Mouse (Mus musculus): ENCODE data around the gene Ercc8. TPM values are rescaled to one million over a fixed set of nuclear protein-coding genes. Genes with fewer than 3 reads are reported as not detected.

The Ercc8 gene
- polyA plus RNA-seq, 1 experiment from 2014 or later: 19.6 TPM

- Histone ChIP-seq H3K36me3 (ENCODE audit: control insufficient read depth, insufficient read depth, low read length) (peaks cover 2% of the 10 kb centered on the region; the same call in 1 of the 2 replicates), H3K27me3 (replicated peaks; ENCODE audit: control insufficient read depth, insufficient read depth, low read length) (no peaks in the 10 kb centered on the region), H3K9me3 (ENCODE audit: control insufficient read depth, low read length) (no peaks in the 10 kb centered on the region), H3K4me1 (replicated peaks; ENCODE audit: control insufficient read depth, insufficient read depth, low read length) (peaks cover 2% of the 10 kb centered on the region), H3K4me2 (no peak overlapping the region), H3K9ac (ENCODE audit: low read depth, low read length) (no peak overlapping the region), H3K4me3 (ENCODE audit: low read depth, low read length) (no peak overlapping the region), H3K27ac (ENCODE audit: low read depth, low read length) (no peak overlapping the region)
- WGBS: 93% methylated on average over 3 of the region's 3 CpGs
- ATAC-seq (replicated peaks; ENCODE audit: low FRiP score) (no peak), DNase-seq (ENCODE audit: low spot score) (no peak)
These were observed 6.1 kb downstream of the Ercc8 start for GRCm38 (mm10) chr13:108164621-108165020.

GRCm38 (mm10) chr13:108170002-108170401, 11.5 kb downstream of the Ercc8 start:
- Histone ChIP-seq H3K9me3 (ENCODE audit: control insufficient read depth, low read length) (no peaks in the 10 kb centered on the region), H3K27ac (ENCODE audit: low read depth, low read length) (no peak overlapping the region), H3K4me1 (replicated peaks; ENCODE audit: control insufficient read depth, insufficient read depth, low read length) (no peaks in the 10 kb centered on the region), H3K4me2 (no peak overlapping the region), H3K4me3 (ENCODE audit: low read depth, low read length) (no peak overlapping the region), H3K27me3 (replicated peaks; ENCODE audit: control insufficient read depth, insufficient read depth, low read length) (no peaks in the 10 kb centered on the region), H3K36me3 (ENCODE audit: control insufficient read depth, insufficient read depth, low read length) (peaks cover 13% of the 10 kb centered on the region; the same call in 1 of the 2 replicates), H3K9ac (ENCODE audit: low read depth, low read length) (no peak overlapping the region)
- WGBS: 95% methylated on average over 1 of the region's 1 CpGs
- ATAC-seq (replicated peaks; ENCODE audit: low FRiP score): no peak
- no peak for DNase-seq (ENCODE audit: low spot score)

GRCm38 (mm10) chr13:108170511-108170910, 12.0 kb downstream of the Ercc8 start:
- Histone ChIP-seq H3K4me3 (ENCODE audit: low read depth, low read length) (no peak overlapping the region), H3K27me3 (replicated peaks; ENCODE audit: control insufficient read depth, insufficient read depth, low read length) (no peaks in the 10 kb centered on the region), H3K27ac (ENCODE audit: low read depth, low read length) (no peak overlapping the region), H3K9me3 (ENCODE audit: control insufficient read depth, low read length) (no peaks in the 10 kb centered on the region), H3K36me3 (ENCODE audit: control insufficient read depth, insufficient read depth, low read length) (peaks cover 13% of the 10 kb centered on the region; the same call in 1 of the 2 replicates), H3K4me2 (no peak overlapping the region), H3K4me1 (replicated peaks; ENCODE audit: control insufficient read depth, insufficient read depth, low read length) (no peaks in the 10 kb centered on the region), H3K9ac (ENCODE audit: low read depth, low read length) (no peak overlapping the region)
- DNase-seq (ENCODE audit: low spot score) (no peak), ATAC-seq (replicated peaks; ENCODE audit: low FRiP score) (no peak)
- 89% methylated on average over 8 of the region's 8 CpGs for WGBS

- Histone ChIP-seq H3K4me3 (ENCODE audit: low read depth, low read length) (no peak overlapping the region), H3K36me3 (ENCODE audit: control insufficient read depth, insufficient read depth, low read length) (peaks cover 11% of the 10 kb centered on the region; the same call in 1 of the 2 replicates), H3K4me2 (no peak overlapping the region), H3K27me3 (replicated peaks; ENCODE audit: control insufficient read depth, insufficient read depth, low read length) (no peaks in the 10 kb centered on the region), H3K9me3 (ENCODE audit: control insufficient read depth, low read length) (no peaks in the 10 kb centered on the region), H3K4me1 (replicated peaks; ENCODE audit: control insufficient read depth, insufficient read depth, low read length) (no peaks in the 10 kb centered on the region), H3K27ac (ENCODE audit: low read depth, low read length) (no peak overlapping the region), H3K9ac (ENCODE audit: low read depth, low read length) (no peak overlapping the region)
- DNase-seq (ENCODE audit: low spot score): no peak
- no peak for ATAC-seq (replicated peaks; ENCODE audit: low FRiP score)
- WGBS: 72% methylated on average over 8 of the region's 8 CpGs
These were observed 21.1 kb downstream of the Ercc8 start for GRCm38 (mm10) chr13:108179618-108180017.

- no peak overlapping the region for H3K9ac ChIP-seq (ENCODE audit: low read depth, low read length)
- no peak for ATAC-seq (replicated peaks; ENCODE audit: low FRiP score)
- WGBS: 74% methylated on average over 5 of the region's 5 CpGs
- peaks cover 19% of the 10 kb centered on the region; the same call in 1 of the 2 replicates for H3K36me3 ChIP-seq (ENCODE audit: control insufficient read depth, insufficient read depth, low read length)
- DNase-seq (ENCODE audit: low spot score): no peak
- H3K9me3 ChIP-seq (ENCODE audit: control insufficient read depth, low read length): no peaks in the 10 kb centered on the region
- no peak overlapping the region for H3K27ac ChIP-seq (ENCODE audit: low read depth, low read length)
- no peaks in the 10 kb centered on the region for H3K27me3 ChIP-seq (replicated peaks; ENCODE audit: control insufficient read depth, insufficient read depth, low read length)
- no peak overlapping the region for H3K4me2 ChIP-seq
- H3K4me1 ChIP-seq (replicated peaks; ENCODE audit: control insufficient read depth, insufficient read depth, low read length): no peaks in the 10 kb centered on the region
- H3K4me3 ChIP-seq (ENCODE audit: low read depth, low read length): no peak overlapping the region
These were observed 22.3 kb downstream of the Ercc8 start for GRCm38 (mm10) chr13:108180821-108181220.

GRCm38 (mm10) chr13:108184743-108185255, 26.3 kb downstream of the Ercc8 start:
- no peaks in the 10 kb centered on the region for H3K27me3 ChIP-seq (replicated peaks; ENCODE audit: control insufficient read depth, insufficient read depth, low read length)
- H3K9ac ChIP-seq (ENCODE audit: low read depth, low read length): no peak overlapping the region
- no peak for DNase-seq (ENCODE audit: low spot score)
- H3K4me1 ChIP-seq (replicated peaks; ENCODE audit: control insufficient read depth, insufficient read depth, low read length): no peaks in the 10 kb centered on the region
- no peak overlapping the region for H3K27ac ChIP-seq (ENCODE audit: low read depth, low read length)
- ATAC-seq (replicated peaks; ENCODE audit: low FRiP score): no peak
- no peak overlapping the region for H3K4me2 ChIP-seq
- H3K4me3 ChIP-seq (ENCODE audit: low read depth, low read length): no peak overlapping the region
- no peaks in the 10 kb centered on the region for H3K9me3 ChIP-seq (ENCODE audit: control insufficient read depth, low read length)
- peaks cover 19% of the 10 kb centered on the region; the same call in 1 of the 2 replicates for H3K36me3 ChIP-seq (ENCODE audit: control insufficient read depth, insufficient read depth, low read length)

- Histone ChIP-seq H3K36me3 (ENCODE audit: control insufficient read depth, insufficient read depth, low read length) (peaks cover 19% of the 10 kb centered on the region; the same call in 1 of the 2 replicates), H3K27ac (ENCODE audit: low read depth, low read length) (no peak overlapping the region), H3K27me3 (replicated peaks; ENCODE audit: control insufficient read depth, insufficient read depth, low read length) (no peaks in the 10 kb centered on the region), H3K4me1 (replicated peaks; ENCODE audit: control insufficient read depth, insufficient read depth, low read length) (no peaks in the 10 kb centered on the region), H3K9me3 (ENCODE audit: control insufficient read depth, low read length) (no peaks in the 10 kb centered on the region), H3K4me3 (ENCODE audit: low read depth, low read length) (no peak overlapping the region), H3K9ac (ENCODE audit: low read depth, low read length) (no peak overlapping the region), H3K4me2 (no peak overlapping the region)
- no peak for ATAC-seq (replicated peaks; ENCODE audit: low FRiP score)
- no peak for DNase-seq (ENCODE audit: low spot score)
- 88% methylated on average over 3 of the region's 3 CpGs for WGBS
These were observed 27.0 kb downstream of the Ercc8 start for GRCm38 (mm10) chr13:108185530-108185929.

GRCm38 (mm10) chr13:108187994-108188393, 29.5 kb downstream of the Ercc8 start:
- no peaks in the 10 kb centered on the region for H3K9me3 ChIP-seq (ENCODE audit: control insufficient read depth, low read length)
- WGBS: 84% methylated on average over 4 of the region's 4 CpGs
- DNase-seq (ENCODE audit: low spot score) (no peak), ATAC-seq (replicated peaks; ENCODE audit: low FRiP score) (no peak)
- H3K27me3 ChIP-seq (replicated peaks; ENCODE audit: control insufficient read depth, insufficient read depth, low read length): no peaks in the 10 kb centered on the region
- H3K9ac ChIP-seq (ENCODE audit: low read depth, low read length): no peak overlapping the region
- H3K4me3 ChIP-seq (ENCODE audit: low read depth, low read length): no peak overlapping the region
- H3K36me3 ChIP-seq (ENCODE audit: control insufficient read depth, insufficient read depth, low read length): peaks cover 16% of the 10 kb centered on the region; the same call in 1 of the 2 replicates
- H3K4me2 ChIP-seq: no peak overlapping the region
- H3K4me1 ChIP-seq (replicated peaks; ENCODE audit: control insufficient read depth, insufficient read depth, low read length): no peaks in the 10 kb centered on the region
- H3K27ac ChIP-seq (ENCODE audit: low read depth, low read length): no peak overlapping the region

- Histone ChIP-seq H3K27ac (ENCODE audit: low read depth, low read length) (no peak overlapping the region), H3K9me3 (ENCODE audit: control insufficient read depth, low read length) (no peaks in the 10 kb centered on the region), H3K4me1 (replicated peaks; ENCODE audit: control insufficient read depth, insufficient read depth, low read length) (no peaks in the 10 kb centered on the region), H3K9ac (ENCODE audit: low read depth, low read length) (no peak overlapping the region), H3K27me3 (replicated peaks; ENCODE audit: control insufficient read depth, insufficient read depth, low read length) (no peaks in the 10 kb centered on the region), H3K36me3 (ENCODE audit: control insufficient read depth, insufficient read depth, low read length) (peaks cover 10% of the 10 kb centered on the region; the same call in 1 of the 2 replicates), H3K4me3 (ENCODE audit: low read depth, low read length) (no peak overlapping the region), H3K4me2 (no peak overlapping the region)
- 57% methylated on average over 11 of the region's 11 CpGs for WGBS
- ATAC-seq (replicated peaks; ENCODE audit: low FRiP score) (peak; percentile 62; the same call in 1 of the 2 replicates), DNase-seq (ENCODE audit: low spot score) (no peak)
These were observed 32.7 kb downstream of the Ercc8 start for GRCm38 (mm10) chr13:108191074-108191720.
